Mouse (Mus musculus) CH12F3 (cell line): ENCODE data around the gene Musk.

Experiments used
- in situ Hi-C: fragments of 300-500 bp; cut with MboI; formaldehyde crosslinking; loops from 2 replicates; pipeline ENCODE4 v1.14.3; 2020; ENCODE audit warnings: low sequenced_read_pairs

The Musk gene

DNA sequence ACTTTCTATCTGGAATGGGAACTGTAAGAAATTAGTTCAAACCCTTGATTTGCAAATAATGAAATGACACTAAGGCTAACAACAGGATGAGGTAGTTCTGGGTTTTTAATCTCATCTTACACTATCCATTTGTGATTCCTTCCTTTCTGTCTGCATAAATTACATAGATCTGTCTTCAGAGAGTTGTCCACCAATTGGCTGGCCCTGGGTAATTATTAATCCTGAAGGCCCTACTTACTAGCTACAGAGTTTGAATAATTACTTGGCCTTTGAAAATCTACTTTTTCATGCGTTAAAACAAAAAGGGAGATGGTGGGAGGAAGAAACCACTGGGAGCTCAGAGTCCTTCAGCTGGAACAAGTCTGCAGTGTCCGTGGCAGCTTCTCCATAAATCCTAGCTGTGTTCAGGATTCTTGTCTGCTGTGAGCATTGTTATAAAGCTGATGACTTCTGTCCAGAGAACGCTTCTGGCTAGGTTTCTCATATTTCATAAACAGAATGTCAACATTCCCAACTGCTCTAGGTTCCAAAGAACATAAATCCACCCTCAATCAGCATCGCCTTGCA lies 29.3 kb downstream of the Musk start:
- in situ Hi-C loops: no loop called here

DNA sequence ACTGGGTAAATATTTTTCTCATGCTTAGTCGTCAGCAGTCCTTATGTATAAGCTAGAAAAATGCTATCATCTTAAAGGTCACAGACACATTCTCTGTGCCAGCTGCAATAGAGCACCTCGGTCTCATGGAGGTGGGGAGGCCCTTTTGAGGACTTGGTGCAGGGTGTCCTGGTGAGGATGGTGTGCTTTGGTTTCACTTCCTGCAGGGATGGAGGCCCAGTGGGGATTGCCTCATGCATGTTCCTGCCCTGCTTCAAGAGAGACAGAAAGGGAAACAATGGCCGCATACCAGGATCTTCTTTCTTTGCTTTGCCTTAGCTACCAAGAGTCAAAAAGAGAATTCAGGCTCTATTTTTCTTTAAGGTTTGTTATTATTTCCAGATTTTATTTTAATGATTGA lies 31.8 kb downstream of the Musk start:
- in situ Hi-C loops: no loop called here

DNA sequence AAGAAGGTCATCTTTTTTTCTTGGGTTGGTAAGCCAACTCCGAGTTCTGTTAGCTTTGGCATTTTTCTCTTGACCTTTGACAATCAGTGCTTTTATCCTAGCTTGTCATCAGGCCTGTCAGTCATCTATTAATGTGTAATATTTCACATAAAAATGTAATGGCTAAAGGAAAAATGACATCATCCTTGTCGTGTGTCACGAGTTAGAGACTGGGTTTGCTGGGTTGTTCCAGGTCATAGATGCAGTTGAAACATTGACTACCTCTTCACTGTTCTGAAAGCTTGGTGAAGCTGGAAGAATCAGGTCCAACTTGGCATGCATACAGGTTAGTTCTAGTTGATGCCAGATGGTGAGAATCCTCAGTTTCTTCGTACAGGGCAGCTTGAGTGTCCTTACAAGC lies 34.5 kb downstream of the Musk start:
- in situ Hi-C loops: no loop called here

DNA sequence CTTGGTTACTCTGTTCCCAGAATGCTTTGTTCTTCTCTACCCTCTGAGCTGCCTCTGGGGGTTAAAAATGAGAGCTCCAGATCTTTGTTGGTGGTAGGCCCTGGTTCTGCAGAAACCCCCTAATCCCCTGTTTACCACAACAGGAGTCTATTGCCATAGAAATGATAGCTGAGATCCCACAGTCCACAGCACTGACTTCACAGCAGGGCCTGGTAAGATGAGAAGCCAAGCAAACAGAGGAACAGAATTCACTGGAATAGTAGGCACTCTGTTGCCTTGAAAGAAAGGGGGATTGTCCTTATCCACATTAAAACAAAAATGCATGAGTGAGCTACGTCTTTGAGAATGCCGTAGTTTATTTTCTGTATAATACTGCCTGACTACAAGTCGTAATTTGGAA lies 41.0 kb downstream of the Musk start:
- in situ Hi-C loops: no loop called here

DNA sequence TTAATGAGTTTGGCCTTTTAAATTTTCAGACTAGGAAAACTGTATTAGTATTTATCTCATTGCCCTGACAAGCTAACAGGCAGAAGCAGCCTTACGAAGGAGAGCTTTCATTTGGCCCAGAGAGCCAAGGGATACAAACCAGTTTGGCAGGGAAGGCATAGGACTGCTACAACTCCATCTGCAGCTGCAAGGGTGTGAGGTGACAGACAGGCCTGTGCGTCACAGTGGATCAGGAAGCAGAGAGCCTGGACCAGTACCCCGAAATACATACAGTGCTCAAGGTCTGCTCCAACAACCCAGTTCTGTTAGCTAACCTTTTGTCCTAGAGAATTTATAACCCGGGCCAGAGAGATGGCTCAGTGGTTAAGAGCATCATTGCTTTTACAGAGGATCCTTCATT lies 42.5 kb downstream of the Musk start:
- in situ Hi-C loops: no loop called here

DNA sequence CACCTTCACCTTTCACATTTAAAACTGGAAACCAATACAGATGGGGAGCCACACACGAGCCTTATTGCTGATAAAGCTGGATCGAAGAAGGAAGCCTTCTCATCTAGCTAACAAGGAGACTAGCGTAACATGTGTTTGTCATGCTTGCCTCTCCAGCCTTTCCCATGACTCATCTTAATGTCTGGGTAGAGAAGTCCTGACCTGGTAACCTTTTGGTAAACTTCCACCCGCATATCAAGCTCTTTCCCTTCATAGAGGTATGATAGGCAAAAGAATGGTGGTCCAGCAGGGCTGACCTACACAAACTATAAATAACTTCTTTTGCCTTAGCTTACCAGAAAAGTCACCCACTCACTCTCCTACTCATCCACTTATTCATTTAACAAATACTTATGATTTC lies 44.3 kb downstream of the Musk start:
- in situ Hi-C loops: no loop called here

DNA sequence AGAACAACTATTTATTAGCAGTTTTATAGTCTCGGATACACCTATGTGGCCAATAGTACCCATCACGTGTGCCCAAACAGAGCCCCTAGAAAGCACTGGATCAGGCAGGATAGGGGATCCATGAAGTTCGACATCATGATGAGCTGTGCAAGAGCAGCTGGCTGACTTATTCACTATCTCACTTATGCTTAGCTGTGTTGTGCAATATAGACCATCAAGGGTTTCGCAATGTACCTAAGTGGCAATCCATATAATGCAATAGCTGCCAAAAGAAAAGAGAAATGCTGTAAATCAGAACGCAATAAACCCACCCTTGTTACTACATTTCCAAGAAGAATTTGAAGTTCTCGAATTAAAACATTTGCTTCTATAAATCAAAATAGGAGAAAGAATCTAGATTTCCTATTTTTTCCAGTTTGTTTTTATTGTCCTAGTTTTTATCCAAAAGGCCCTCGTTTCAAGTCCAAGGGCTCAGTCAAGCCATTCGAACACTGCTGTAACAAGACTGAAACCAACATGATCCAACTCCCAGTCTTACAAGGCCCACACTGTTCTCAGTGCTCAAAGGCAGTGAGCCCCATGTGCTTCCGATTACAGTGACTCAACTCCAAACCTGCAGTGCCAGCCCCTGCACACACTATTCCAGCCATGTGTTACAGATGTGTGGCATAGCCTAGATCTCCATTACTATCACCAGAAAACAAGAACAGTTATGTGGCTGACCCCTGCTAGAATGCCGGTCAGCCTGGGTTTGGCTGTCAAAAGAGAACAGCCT lies 45.3 kb downstream of the Musk start:
- in situ Hi-C loops: no loop called here

DNA sequence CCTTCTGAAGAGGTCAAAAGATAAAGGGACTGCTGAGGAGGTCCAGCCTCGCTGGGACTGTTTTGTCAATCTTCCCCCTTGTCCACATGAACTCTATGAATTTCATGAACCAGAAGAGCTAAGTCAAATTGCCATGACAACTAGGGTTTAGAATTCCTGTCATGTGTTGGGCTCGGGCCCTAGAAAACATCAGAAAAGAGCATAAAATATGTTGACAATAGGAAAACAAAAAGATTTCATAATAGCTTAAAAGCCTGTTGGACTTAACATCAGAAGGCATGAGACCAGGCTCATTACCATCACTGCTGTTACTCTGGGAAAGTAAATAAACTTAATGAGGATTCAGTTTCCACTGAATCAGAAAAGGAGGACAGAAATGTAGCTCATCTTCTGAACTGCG lies 46.6 kb downstream of the Musk start:
- in situ Hi-C loops: no loop called here

DNA sequence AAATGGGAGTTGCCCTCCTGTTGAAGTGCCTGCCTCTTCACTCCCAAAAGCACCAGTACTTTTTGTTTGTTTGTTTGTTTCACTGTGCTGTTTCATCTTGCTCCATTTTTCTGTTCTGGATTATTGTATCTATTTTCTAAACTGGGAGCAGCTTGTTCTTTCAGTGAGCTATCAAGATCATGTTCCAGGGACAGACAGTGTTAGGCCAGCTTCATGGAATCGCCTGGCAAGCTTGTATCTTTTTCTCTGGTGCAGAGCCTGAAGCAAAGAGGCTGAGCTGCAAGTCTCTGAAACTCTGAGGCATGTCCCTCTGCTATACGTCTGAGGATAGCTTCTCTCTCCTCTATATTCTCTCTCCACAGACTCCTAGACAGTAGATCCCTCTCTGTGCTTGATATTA lies 50.5 kb downstream of the Musk start:
- in situ Hi-C loops: no loop called here

DNA sequence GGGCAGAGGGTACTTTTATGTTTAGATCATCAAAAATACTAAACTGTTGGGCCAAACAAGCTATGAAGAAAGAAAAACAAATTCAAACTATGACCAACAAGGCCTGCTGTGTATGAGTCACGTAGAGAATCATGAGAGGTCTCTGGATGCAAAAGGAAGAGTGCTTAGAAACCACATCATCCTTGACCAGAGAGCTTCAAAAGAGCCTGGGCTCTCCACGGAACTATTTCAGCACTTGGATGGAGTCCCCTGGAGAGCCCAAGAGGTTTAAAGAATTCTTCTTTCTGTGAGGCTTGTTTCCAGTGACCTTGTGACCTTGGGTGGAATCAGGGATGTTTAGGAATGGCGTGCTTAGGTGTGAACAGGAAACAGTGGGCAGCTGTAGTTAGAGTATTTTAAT lies 53.5 kb downstream of the Musk start:
- in situ Hi-C loops: no loop called here

DNA sequence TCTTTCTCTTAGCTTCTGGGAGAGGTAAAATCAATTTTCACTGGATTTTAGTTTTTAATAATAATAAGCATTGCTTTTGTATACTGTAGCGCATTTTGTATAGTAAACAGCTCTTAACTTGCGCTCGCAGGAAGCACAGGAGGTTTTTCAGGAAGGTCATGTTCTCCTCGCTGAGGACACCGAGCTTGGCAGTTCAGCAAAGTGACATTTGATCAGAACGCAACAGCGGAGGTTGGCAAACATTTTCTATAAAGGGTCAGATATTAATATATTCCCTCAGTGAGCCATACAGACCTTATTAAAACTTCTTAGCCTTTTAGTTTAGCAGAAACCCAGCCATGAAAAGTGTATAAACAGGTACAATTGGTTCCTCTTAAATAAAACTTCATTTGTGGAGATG lies 64.4 kb downstream of the Musk start:
- in situ Hi-C loops: no loop called here

DNA sequence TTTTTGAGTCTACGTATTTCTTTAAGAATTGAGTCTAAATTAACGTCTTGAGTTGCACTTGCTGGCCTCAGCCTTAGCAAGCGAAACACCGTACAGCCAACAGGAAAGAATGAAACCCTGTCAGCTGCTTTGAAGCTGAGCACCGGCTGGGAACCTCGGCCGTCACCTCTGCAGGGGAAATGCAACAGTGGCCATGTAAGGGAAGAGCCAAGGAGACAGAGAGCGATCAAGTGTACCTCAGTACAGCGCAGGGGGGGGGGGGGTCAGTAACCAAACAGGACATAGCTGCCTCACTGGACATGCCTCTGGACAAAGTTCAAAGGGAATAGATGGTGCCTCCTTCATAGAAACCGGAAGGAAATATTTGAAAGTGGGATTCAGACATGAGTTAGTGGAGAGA lies 65.4 kb downstream of the Musk start:
- in situ Hi-C loops: no loop called here

DNA sequence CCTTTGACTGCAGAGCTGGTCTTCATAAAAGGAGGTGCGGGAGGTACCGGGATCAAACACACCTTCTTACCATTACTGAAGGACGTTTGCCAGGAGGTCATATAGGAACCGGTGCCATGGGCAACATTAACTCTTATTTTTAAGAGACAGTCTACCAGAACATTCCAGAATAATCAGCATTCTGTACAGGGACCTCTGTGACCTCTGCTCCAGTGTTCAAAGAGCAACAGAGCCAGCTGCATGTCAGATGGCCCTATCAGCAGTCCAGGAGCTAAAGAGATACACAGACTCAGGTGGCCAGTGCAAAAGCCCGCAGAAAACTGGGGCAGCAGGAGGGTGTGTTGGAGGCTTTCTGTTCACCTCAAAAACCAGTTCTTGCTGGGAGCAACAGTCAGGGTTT lies 65.8 kb downstream of the Musk start:
- in situ Hi-C loops: no loop called here

DNA sequence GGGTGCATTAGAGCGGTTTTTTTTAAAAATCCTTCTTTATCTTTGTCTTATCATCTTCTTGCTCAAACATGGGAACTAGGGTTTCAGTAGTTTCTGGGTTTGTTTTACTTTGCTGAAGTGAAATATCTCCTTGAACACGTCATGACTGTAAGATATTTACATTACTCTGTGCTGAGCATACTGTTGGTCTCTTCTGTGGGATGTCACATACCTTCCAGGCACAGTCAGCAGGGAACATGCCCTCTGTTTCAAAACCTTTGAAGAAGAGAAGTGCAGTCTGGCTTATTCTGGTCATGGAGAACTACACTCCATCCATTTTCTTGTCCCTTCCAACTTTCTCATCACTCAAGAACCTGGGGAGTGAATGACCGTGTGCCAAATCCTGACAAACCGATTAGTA lies 73.2 kb downstream of the Musk start:
- in situ Hi-C loops: no loop called here

DNA sequence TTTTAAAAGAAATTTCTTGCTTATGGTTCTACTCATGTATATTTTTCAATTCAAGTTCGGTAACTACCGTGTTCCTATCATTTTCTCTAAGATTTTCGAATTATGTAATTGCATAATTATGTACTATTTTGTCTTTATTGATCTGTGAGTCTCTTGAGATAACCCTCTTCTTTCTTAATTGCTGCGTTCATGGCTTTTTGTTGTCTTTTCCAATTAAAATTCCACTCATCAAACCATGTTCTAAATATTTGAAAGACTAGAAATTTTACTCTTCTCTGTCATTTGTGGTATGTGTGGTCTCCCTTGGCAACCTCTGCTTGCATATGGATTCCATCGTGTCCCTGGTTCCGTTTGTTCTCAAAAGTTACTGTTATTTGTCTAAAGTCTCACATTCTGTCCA lies 79.6 kb downstream of the Musk start:
- in situ Hi-C loops: no loop called here

DNA sequence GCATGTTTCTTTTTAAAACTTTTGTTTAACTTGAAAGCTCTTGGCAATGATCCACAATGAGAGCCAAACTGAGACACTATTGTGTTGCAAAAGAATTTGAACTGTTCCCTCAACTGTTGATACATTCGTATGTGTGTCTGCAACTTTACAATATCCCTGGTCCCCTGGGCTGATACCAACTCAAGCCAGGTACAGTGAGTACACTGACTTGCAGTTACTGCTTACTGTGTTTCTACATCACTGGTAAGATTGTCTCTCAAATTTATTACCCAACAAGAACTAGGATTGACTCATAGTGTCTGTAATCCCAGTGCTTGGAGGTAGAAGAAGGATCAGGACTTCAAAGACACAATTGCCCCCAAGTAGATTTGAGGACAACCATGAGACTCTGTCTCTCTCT lies 85.3 kb downstream of the Musk start:
- in situ Hi-C loops: no loop called here

DNA sequence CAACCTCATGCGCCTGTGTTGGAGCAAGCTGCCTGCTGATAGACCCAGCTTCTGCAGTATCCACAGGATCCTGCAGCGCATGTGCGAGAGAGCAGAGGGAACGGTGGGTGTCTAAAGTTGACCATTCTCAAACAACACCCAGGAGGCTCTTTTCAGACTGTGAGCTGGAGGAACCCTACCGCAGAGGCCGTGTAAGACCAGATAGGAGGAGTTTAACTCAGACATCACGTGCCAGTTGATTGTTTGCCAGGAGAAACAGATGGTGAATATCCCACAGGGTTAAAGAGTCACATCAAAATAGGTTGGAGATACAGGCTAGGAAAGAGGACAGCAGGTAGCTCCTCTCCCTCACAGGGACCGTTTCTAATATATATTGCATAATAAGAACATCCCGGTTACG lies 87.8 kb downstream of the Musk start:
- in situ Hi-C loops: no loop called here

DNA sequence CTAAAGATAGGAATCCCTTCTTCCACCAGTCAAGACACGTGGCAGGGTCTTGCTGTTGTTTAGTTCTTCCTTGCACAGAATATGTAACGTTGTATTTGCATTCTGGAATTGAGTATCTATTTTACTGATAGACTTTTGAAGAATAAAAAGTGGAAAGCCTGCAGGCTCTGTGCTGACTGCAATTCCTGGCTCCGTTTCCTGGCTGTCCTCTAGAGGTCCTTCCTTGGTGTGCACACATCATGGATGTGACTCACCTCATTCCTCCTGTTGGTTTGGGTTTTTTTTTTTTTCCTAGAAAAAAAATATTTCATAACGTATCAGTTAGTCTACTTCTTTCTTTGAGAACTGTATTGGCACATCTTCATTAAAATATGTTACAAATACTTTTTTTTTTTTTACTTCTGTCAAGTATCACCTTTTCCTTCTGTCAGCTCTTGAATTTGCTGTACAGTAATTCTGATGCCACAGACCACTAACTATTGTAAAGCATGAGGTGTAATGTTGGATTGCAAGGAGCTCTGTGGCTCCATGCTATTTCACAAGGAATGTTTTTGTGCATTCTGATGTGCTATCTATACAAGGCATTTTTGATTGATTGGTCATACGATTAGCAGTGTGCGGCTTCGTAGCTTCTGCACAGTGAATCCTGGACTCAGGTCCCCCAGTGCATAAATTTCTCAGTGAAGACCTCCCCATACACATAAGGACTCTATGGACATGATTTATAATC lies 88.5 kb downstream of the Musk start:
- in situ Hi-C loops: no loop called here

DNA sequence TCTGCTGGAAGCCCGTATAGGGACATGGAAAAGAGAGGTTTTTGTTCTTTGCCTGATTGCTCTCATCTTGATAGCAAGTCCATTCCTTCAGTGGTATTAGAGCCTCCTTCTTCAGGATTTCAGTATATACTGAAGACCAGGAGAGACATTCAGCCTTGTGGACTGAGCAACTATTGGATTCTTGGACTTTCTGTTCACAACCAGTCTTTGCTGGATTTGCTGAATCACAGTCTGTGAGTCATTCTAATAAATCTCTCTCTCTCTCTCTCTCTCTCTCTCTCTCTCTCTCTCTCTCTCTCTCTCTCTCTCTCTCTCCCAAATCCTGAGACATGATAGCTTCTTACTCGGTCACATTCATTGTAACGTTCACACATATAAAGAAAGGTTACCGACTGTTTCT lies 93.4 kb downstream of the Musk start:
- in situ Hi-C loops: no loop called here

DNA sequence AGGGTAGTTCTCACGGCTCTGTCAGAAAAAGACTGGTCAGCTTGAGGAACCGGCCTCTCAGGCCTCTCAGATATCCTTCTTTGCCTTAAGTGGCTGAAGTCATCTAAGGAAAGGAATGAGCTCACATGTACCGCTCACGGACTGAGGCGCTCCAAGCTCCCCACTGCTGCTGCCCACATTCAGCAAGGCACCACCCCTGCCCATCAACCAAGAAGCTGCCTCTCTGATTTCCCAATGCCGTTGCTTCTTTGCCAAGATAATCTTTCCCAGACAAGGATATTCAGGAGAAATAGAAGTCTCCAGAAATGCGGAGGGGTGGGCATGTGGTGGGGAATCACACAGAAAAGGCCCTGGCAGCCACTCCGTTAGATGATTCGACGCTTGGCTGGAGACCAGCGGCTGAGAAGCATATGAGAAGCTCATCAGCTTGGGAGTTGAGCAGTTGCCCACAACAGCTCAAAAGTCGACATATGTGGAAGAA lies 115.1 kb downstream of the Musk start:
- in situ Hi-C loops: no loop called here

DNA sequence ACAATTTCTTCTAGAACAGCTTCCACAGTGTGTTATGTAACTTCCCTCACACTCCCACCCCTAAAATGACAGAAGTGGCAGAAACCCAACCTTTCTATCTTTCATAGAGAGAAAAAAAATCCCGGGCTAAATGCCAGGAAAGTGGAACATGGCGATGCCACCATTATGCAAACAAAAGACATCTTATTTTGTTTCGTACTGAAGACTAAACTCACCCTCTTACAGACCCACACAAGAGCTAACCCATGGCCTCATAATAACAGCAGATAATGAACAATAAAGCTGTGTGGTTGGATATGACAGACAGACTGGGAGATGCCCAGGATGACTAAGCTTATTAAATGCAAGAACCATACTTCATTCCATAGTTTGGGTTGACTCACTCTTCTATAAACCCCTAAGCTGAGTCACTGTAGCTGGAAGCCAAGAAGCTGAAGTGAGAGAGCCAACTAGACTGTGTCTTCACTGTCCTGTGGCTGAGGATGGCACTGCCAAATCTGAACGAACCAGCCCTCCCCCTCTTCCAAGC lies 116.3 kb downstream of the Musk start:
- in situ Hi-C loops: no loop called here
